Comparison of ENCODE assay signal across 8 mouse cellular contexts in the genomic region with DNA sequence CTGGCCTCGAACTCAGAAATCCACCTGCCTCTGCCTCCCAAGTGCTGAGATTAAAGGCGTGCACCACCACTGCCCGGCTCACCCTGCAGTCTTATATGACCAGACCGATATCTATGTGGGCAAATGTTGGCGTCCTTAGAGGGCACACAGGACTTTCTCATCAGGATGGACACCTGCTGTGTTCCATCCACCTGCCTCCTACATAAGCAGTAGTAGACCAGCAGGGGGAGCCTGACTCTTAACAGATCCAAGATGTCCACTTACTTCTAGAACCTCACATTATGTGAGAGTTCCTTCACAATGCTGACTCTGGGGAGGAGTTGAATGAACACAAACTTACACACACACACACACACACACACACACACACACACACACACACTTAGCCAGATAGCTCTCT. TPM values are rescaled to one million over a fixed set of nuclear protein-coding genes. Genes with fewer than 3 reads are reported as not detected.
DNase-seq lines count a peak whose midpoint lies in the region; ATAC-seq lines count a peak whose summit lies in the region.

No protein-coding gene starts in this region.

- no peak overlapping the region for H3K9ac ChIP-seq in forebrain, embryonic 12.5 days
- no peak overlapping the region for H3K9ac ChIP-seq in midbrain, embryonic 14.5 days (replicated peaks; ENCODE audit: low read length)
- H3K9ac ChIP-seq in midbrain, embryonic 13.5 days (replicated peaks): no peak overlapping the region

- DNase-seq in forebrain, embryonic 10.5 days (ENCODE audit: extremely low spot score, low spot score): peak; percentile 27
- DNase-seq in midbrain, embryonic 14.5 days: peak; percentile 83
- peak; percentile 61 for DNase-seq in c-Kit-positive CD71-positive TER-119-negative erythroid progenitor cells, embryonic 14.5 days (ENCODE audit: low read depth)
- DNase-seq in gastrocnemius, postnatal 14 days: peak; percentile 41
- peak; percentile 90 for DNase-seq in lung, postnatal 36 days
- peak; percentile 76 for DNase-seq in thymus, postnatal 4 days

- no peak overlapping the region for H3K4me2 ChIP-seq in forebrain, embryonic 12.5 days
- H3K4me2 ChIP-seq in midbrain, embryonic 14.5 days (ENCODE audit: low read length): no peak overlapping the region
- no peak overlapping the region for H3K4me2 ChIP-seq in midbrain, embryonic 13.5 days (replicated peaks)

- H3K36me3 ChIP-seq in forebrain, embryonic 10.5 days (replicated peaks): peaks cover 8% of the 10 kb centered on the region; the same call in 1 of the 2 replicates
- H3K36me3 ChIP-seq in forebrain, embryonic 12.5 days (replicated peaks): no peaks in the 10 kb centered on the region
- 0 out of 2 replicates have a peak, but pooled peaks cover 1% of the 10 kb centered on the region for H3K36me3 ChIP-seq in midbrain, embryonic 14.5 days (ENCODE audit: control insufficient read depth, insufficient read depth, low read length)
- H3K36me3 ChIP-seq in midbrain, embryonic 13.5 days: 0 out of 2 replicates have a peak, but pooled peaks cover 4% of the 10 kb centered on the region

- intact Hi-C loops in gastrocnemius, postnatal 14 days (cut with DNase I; ENCODE audit: low total_unique reads): no loop called here

- no peak overlapping the region for H3K4me3 ChIP-seq in forebrain, embryonic 10.5 days
- H3K4me3 ChIP-seq in forebrain, embryonic 12.5 days (replicated peaks): no peak overlapping the region
- H3K4me3 ChIP-seq in midbrain, embryonic 14.5 days (replicated peaks; ENCODE audit: low read depth, low read length): no peak overlapping the region
- no peak overlapping the region for H3K4me3 ChIP-seq in midbrain, embryonic 13.5 days (replicated peaks)

- H3K9me3 ChIP-seq in forebrain, embryonic 10.5 days: no peaks in the 10 kb centered on the region
- H3K9me3 ChIP-seq in forebrain, embryonic 12.5 days: no peaks in the 10 kb centered on the region
- H3K9me3 ChIP-seq in midbrain, embryonic 14.5 days (ENCODE audit: control insufficient read depth, low read length): no peaks in the 10 kb centered on the region
- H3K9me3 ChIP-seq in midbrain, embryonic 13.5 days: no peaks in the 10 kb centered on the region

- H3K27ac ChIP-seq in forebrain, embryonic 10.5 days: no peak overlapping the region
- no peak overlapping the region for H3K27ac ChIP-seq in forebrain, embryonic 12.5 days
- H3K27ac ChIP-seq in midbrain, embryonic 14.5 days (replicated peaks; ENCODE audit: low read depth, low read length): no peak overlapping the region
- no peak overlapping the region for H3K27ac ChIP-seq in midbrain, embryonic 13.5 days

- H3K27me3 ChIP-seq in forebrain, embryonic 10.5 days (ENCODE audit: poor library complexity, severe bottlenecking): peaks cover 21% of the 10 kb centered on the region
- peaks cover 2% of the 10 kb centered on the region for H3K27me3 ChIP-seq in forebrain, embryonic 12.5 days
- H3K27me3 ChIP-seq in midbrain, embryonic 14.5 days (ENCODE audit: control insufficient read depth, insufficient read depth, low read length): no peaks in the 10 kb centered on the region
- H3K27me3 ChIP-seq in midbrain, embryonic 13.5 days: 0 out of 2 replicates have a peak, but pooled peaks cover 4% of the 10 kb centered on the region

- 58% methylated on average over 5 of the region's 5 CpGs for WGBS in forebrain, embryonic 10.5 days
- WGBS in forebrain, embryonic 12.5 days: 60% methylated on average over 5 of the region's 5 CpGs
- 58% methylated on average over 5 of the region's 5 CpGs for whole genome bisulfite sequencing in midbrain, embryonic 14.5 days
- 64% methylated on average over 5 of the region's 5 CpGs for WGBS in midbrain, embryonic 13.5 days

- H3K4me1 ChIP-seq in forebrain, embryonic 10.5 days: peaks cover 66% of the 10 kb centered on the region
- H3K4me1 ChIP-seq in forebrain, embryonic 12.5 days: peaks cover 39% of the 10 kb centered on the region
- H3K4me1 ChIP-seq in midbrain, embryonic 14.5 days (ENCODE audit: control insufficient read depth, insufficient read depth, low read length): peaks cover 26% of the 10 kb centered on the region
- H3K4me1 ChIP-seq in midbrain, embryonic 13.5 days (replicated peaks): peaks cover 52% of the 10 kb centered on the region

- ATAC-seq in forebrain, embryonic 12.5 days (ENCODE audit: low FRiP score): no peak
- ATAC-seq in midbrain, embryonic 14.5 days (ENCODE audit: low FRiP score, low TSS enrichment): no peak
- ATAC-seq in midbrain, embryonic 13.5 days: no peak

RNA-seq across cellular contexts. Expression of gene Zbtb34, which starts 1.8 kb away (rescaled TPM):
- polyA plus RNA-seq in forebrain, embryonic 10.5 days (2016; fragmentation: Nextera tagmentation; extraction: Ambion mirVana): 6.6 and 7.6 TPM in 2 replicates
- polyA plus RNA-seq in forebrain, embryonic 12.5 days (2016; fragmentation: Nextera tagmentation; extraction: Ambion mirVana): 10.4 and 12.4 TPM in 2 replicates
- polyA plus RNA-seq in midbrain, embryonic 14.5 days (2014; fragmentation: Nextera tagmentation; extraction: Ambion mirVana): 5.6 and 9.2 TPM in 2 replicates
- polyA plus RNA-seq in midbrain, embryonic 13.5 days (2015; fragmentation: Nextera tagmentation; extraction: Ambion mirVana): 6.9 and 7.3 TPM in 2 replicates
- total RNA-seq in gastrocnemius, postnatal 14 days (2021): 1 to 10 TPM; 6.4 to 8.5 TPM

RNA-seq across cellular contexts. Expression of gene Zbtb43, which starts 35.5 kb away (rescaled TPM):
- 19.8 and 19.9 TPM in 2 replicates for polyA plus RNA-seq in forebrain, embryonic 10.5 days (2016; fragmentation: Nextera tagmentation; extraction: Ambion mirVana)
- 28.2 and 30.2 TPM in 2 replicates for polyA plus RNA-seq in forebrain, embryonic 12.5 days (2016; fragmentation: Nextera tagmentation; extraction: Ambion mirVana)
- polyA plus RNA-seq in midbrain, embryonic 14.5 days (2014; fragmentation: Nextera tagmentation; extraction: Ambion mirVana): 29.9 and 33.0 TPM in 2 replicates
- 29.0 and 29.7 TPM in 2 replicates for polyA plus RNA-seq in midbrain, embryonic 13.5 days (2015; fragmentation: Nextera tagmentation; extraction: Ambion mirVana)
- total RNA-seq in gastrocnemius, postnatal 14 days (2021): 10 to 100 TPM; 14.6 to 17.4 TPM

Comparison
In these comparisons a context has a peak if more than half of its experiments do, and no peak if none do; other contexts are left out.
1. DNase-seq: peak in every context shown above with its lines; median percentile 90 in lung, postnatal 36 days; 83 in midbrain, embryonic 14.5 days; 76 in thymus, postnatal 4 days; 61 in c-Kit-positive CD71-positive TER-119-negative erythroid progenitor cells, embryonic 14.5 days; 41 in gastrocnemius, postnatal 14 days; 27 in forebrain, embryonic 10.5 days.